Mouse (Mus musculus) liver, postnatal 0 days (tissue): ENCODE measurements around the gene Dnm2. TPM values are rescaled to one million over a fixed set of nuclear protein-coding genes. Genes with fewer than 3 reads are reported as not detected.

ENCODE experiments used
- ATAC-seq: fragments of 200-750 bp; cut with Nextera tagmentation; 2 replicates; pipeline ENCODE4 v1.8.0; 2017; ENCODE audit warnings: mild to moderate bottlenecking, moderate library complexity
- DNase-seq: peaks from one replicate; pipeline ENCODE4 v3.0.0-alpha.2; 2016
- H3K27ac ChIP-seq: fragments of 300-500 bp; sonication (generic); 2 replicates; pipeline ENCODE4 v1.5.1; 2014; ENCODE audit warnings: antibody characterized with exemption, moderate library complexity, mild to moderate bottlenecking, low read depth
- H3K27me3 ChIP-seq: fragments of 300-500 bp; sonication (generic); 2 replicates; pipeline ENCODE4 v1.6.1; 2014; ENCODE audit warnings: low read length, control low read depth, mixed read lengths; ENCODE audit not compliant: insufficient read depth
- H3K36me3 ChIP-seq: fragments of 300-500 bp; sonication (generic); replicated peaks from 2 replicates; pipeline ENCODE4 v1.6.1; 2014; ENCODE audit warnings: mild to moderate bottlenecking, control low read depth, low read length, moderate library complexity, mixed read lengths; ENCODE audit not compliant: insufficient read depth
- H3K4me1 ChIP-seq: fragments of 300-500 bp; sonication (generic); 2 replicates; pipeline ENCODE4 v1.6.1; 2014; ENCODE audit warnings: antibody characterized with exemption, mild to moderate bottlenecking, control low read depth; ENCODE audit not compliant: insufficient read depth
- H3K4me2 ChIP-seq: fragments of 300-500 bp; sonication (generic); 2 replicates; pipeline ENCODE4 v1.6.1; 2014; ENCODE audit warnings: low read depth, mild to moderate bottlenecking, low read length, moderate library complexity, mixed read lengths
- H3K4me3 ChIP-seq: fragments of 300-500 bp; sonication (generic); 2 replicates; pipeline ENCODE4 v1.5.1; 2014; ENCODE audit warnings: low read depth, low read length
- H3K9ac ChIP-seq: fragments of 300-500 bp; sonication (generic); replicated peaks from 2 replicates; pipeline ENCODE4 v1.6.1; 2014; ENCODE audit warnings: mild to moderate bottlenecking, moderate library complexity
- H3K9me3 ChIP-seq: fragments of 300-500 bp; sonication (generic); 2 replicates; pipeline ENCODE4 v1.6.1; 2016; ENCODE audit warnings: mild to moderate bottlenecking, control low read depth, low read length, mixed read lengths
- CTCF ChIP-seq: sonication (generic); IDR thresholded peaks from 2 replicates; pipeline ENCODE4 v1.5.1; 2016; ENCODE audit warnings: antibody characterized with exemption, low read depth
- EP300 ChIP-seq: IDR thresholded peaks from 2 replicates; pipeline ENCODE4 v1.6.1; 2016; ENCODE audit warnings: antibody characterized with exemption, low read depth, mild to moderate bottlenecking
- WGBS: fragments of 180-500 bp; shearing (Covaris S2); extraction: QIAGEN DNeasy Blood & Tissue Kit; methylation state at CpG from one replicate; pipeline ENCODE4 v1.1.7; 2014; ENCODE audit not compliant: insufficient replicate concordance; 5-methylcytosine and 5-hydroxymethylcytosine counted together
- polyA plus RNA-seq: library from polyadenylated mRNA; unstranded; fragments of >200 nt; fragmentation: Nextera tagmentation; extraction: Ambion mirVana; gene quantifications from 2 replicates; pipeline ENCODE4 v1.2.1, GENCODE M21; 2015

Gene Dnm2
- polyA plus RNA-seq = 29.5 and 35.2 TPM in 2 replicates

DNA sequence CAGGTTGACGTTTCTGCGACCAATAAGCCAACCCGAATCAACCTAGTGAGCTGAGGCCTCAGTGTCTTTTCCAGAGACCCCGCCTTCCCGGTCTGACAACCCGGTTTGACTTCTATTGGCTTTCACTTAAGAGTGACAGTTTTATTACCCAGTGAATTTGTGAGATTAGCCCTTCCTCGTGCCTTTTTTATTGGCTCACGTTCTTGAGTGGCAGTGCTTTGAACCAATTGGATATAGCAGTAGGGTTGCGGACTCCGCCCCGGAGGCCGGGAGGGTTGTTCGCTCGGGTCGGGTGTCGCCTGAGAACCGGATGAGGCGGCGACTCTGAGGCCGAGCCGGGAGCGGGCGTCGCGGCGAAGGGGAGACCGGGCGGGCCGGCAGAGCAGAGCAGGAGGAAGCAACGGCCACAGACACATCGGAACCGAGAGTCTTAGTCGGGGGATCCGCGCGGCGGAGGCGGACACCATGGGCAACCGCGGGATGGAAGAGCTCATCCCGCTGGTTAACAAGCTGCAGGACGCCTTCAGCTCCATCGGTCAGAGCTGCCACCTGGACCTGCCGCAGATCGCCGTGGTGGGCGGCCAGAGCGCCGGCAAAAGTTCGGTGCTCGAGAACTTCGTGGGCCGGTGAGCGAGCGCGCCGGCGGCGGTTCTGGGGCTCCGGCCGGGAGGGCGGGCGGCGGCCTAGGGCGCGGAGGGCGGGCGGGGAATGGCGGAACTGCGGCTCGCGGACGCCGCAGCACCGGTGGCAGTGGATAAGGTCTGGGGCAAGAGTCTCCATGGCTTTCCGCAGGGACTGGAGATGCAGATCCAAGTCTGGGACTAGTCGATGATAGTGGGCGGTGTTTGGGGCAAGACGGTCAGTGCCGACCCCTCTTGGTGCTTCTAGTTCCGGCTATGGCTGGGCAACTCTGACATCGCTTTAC lies at the start of gene Dnm2:
Dnm2 (plus strand) TSS at position 278 of the 925 bp plus-strand sequence.
- Histone ChIP-seq H3K36me3 (peaks cover 11% of the 10 kb centered on the region), H3K4me1 (peaks cover 36% of the 10 kb centered on the region), H3K9ac (peak within 1 kb of the TSS; percentile 99), H3K27me3 (no peaks in the 10 kb centered on the region), H3K4me2 (peak within 1 kb of the TSS; percentile 94), H3K4me3 (peak within 1 kb of the TSS; percentile 96), H3K27ac (peak within 1 kb of the TSS; percentile 94), H3K9me3 (no peaks in the 10 kb centered on the region)
- under 1% methylated on average over 71 of the region's 82 CpGs for WGBS
- ATAC-seq (peak; percentile 97), DNase-seq (peak; percentile 97)
- TF ChIP-seq EP300 (peak; percentile 87), CTCF (no peak)

DNA sequence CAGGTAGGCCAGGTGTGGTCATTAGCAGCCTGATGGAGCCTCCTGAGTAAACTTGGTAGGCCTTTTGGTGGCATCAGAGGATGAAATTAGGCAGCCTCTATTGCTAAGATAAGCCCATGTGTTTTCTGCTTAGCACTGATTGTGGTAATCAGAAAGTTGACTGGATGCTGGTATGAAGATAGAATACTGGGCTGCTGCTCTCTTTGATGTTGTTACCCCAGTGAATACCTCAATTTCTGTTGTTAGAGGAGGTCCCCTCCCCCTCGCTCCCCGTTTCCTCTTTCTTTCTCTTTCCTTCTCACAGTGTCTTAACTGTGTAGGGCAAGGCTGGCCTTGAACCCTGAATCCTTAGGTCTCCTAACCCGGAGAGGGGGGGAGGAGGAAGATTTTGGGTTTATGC lies 45.5 kb upstream of the Dnm2 start:
- peaks cover 7% of the 10 kb centered on the region for H3K4me1 ChIP-seq
- H3K9ac ChIP-seq = no peak overlapping the region
- no peak for ATAC-seq

DNA sequence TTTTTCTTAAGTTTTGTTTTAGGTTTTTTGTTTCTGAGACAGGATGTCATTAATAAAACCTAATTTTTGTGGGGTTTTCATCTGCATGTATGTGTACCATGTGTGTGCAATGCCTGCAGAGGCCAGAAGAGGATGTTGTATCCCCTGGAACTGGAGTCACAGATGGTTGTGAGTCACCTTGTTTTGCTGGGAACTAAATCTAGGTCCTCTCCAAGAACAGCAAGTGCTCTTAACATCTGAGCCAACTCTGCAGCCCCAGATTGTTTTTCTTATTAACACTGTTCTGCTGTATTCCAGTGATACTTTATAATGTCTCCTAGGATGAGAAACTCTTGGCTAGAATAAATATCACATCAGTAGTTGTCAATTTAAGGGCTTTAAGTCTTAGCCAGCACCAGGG lies 43.8 kb upstream of the Dnm2 start:
- H3K27me3 ChIP-seq = no peaks in the 10 kb centered on the region
- no peak for DNase-seq
- TF ChIP-seq CTCF (no peak), EP300 (no peak)
- H3K4me1 ChIP-seq = peaks cover 7% of the 10 kb centered on the region
- no peak overlapping the region for H3K27ac ChIP-seq
- H3K36me3 ChIP-seq = peaks cover 6% of the 10 kb centered on the region
- no peak overlapping the region for H3K9ac ChIP-seq
- H3K4me3 ChIP-seq = no peak overlapping the region
- H3K9me3 ChIP-seq = no peaks in the 10 kb centered on the region
- H3K4me2 ChIP-seq = no peak overlapping the region
- ATAC-seq = no peak

More for the DNA sequence above, 45.5 kb upstream of the Dnm2 start:
- no peak overlapping the region for H3K4me3 ChIP-seq
- peak; percentile 52; the same call in 1 of the 2 replicates for TF ChIP-seq EP300
- no peak for TF ChIP-seq CTCF
- H3K9me3 ChIP-seq = no peaks in the 10 kb centered on the region
- H3K4me2 ChIP-seq = no peak overlapping the region
- WGBS = 61% methylated on average over 3 of the region's 3 CpGs
- H3K36me3 ChIP-seq = peaks cover 3% of the 10 kb centered on the region; the same call in 1 of the 2 replicates
- no peak for DNase-seq
- no peaks in the 10 kb centered on the region for H3K27me3 ChIP-seq
- no peak overlapping the region for H3K27ac ChIP-seq

- no peak for ATAC-seq
- H3K4me1 ChIP-seq = peaks cover 5% of the 10 kb centered on the region
- TF ChIP-seq CTCF (no peak), EP300 (no peak)
Measured at GRCm38 (mm10) chr9:21383966-21384365, 40.7 kb upstream of the Dnm2 start.

DNA sequence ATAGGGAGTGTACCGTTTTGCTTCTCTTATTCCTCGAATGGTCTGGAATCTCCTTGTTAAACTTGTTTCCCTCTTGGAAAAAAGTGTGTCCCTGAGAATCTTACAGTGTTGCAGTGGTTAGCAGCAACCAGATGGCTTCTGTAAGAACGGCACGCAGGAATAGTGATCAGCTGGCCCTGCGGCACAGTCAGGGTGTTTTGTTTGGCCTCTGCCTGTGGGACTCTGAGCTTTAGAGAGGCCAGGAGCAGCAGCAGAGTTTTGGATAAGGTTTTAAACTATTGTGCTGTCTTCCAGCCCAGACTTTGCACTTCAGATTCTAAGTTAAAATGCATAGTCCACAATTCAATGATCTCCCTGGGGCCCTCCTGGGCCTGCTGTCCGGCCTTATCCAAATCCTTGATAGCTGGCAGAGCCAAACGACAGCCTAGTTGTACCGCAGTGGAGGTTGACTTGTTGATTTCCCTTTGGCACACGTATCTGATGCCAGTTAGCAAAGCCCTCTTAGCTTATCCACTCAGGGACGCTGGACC lies 32.0 kb upstream of the Dnm2 start:
- Histone ChIP-seq H3K4me3 (no peak overlapping the region), H3K4me2 (no peak overlapping the region), H3K36me3 (peaks cover 75% of the 10 kb centered on the region), H3K9me3 (no peaks in the 10 kb centered on the region), H3K27ac (no peak overlapping the region), H3K27me3 (no peaks in the 10 kb centered on the region), H3K4me1 (no peaks in the 10 kb centered on the region), H3K9ac (no peak overlapping the region)
- ATAC-seq (no peak), DNase-seq (no peak)
- no peak for TF ChIP-seq EP300
- no peak for TF ChIP-seq CTCF
- 81% methylated on average over 10 of the region's 10 CpGs for WGBS

More at GRCm38 (mm10) chr9:21383966-21384365, 40.7 kb upstream of the Dnm2 start:
- Histone ChIP-seq H3K36me3 (peaks cover 17% of the 10 kb centered on the region), H3K4me2 (no peak overlapping the region), H3K9ac (no peak overlapping the region; the same call in 1 of the 2 replicates), H3K27me3 (no peaks in the 10 kb centered on the region), H3K9me3 (no peaks in the 10 kb centered on the region), H3K27ac (no peak overlapping the region), H3K4me3 (no peak overlapping the region)
- DNase-seq = no peak

DNA sequence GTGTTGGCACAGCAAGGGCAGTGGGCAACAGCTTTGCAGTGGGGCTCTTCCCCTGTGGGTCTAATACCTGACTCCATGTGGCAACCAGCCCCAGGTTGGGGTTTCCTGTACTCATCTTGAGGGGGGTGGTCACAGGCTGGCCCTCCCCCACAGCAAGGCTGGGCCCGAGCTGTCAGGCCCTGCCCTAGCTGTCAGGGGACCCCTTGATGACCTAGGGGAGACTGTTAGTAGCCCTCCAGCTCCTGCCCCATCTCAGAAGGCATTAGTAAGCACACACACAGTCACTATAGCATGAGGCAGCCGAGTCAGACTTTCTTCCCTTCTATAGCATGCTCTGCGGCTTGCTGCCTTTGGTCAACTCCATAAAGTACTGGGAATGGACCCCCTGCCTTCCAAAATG lies 29.0 kb upstream of the Dnm2 start:
- Histone ChIP-seq H3K27me3 (no peaks in the 10 kb centered on the region), H3K9ac (no peak overlapping the region), H3K9me3 (no peaks in the 10 kb centered on the region), H3K27ac (no peak overlapping the region), H3K4me3 (no peak overlapping the region), H3K4me2 (no peak overlapping the region), H3K4me1 (no peaks in the 10 kb centered on the region), H3K36me3 (peaks cover 84% of the 10 kb centered on the region)
- 86% methylated on average over 3 of the region's 3 CpGs for WGBS
- TF ChIP-seq EP300 = no peak
- TF ChIP-seq CTCF = no peak
- ATAC-seq (no peak), DNase-seq (no peak)
